Mouse (Mus musculus): ENCODE results near the gene AW011738. TPM values are rescaled to one million over a fixed set of nuclear protein-coding genes. Genes with fewer than 3 reads are reported as not detected.

Gene AW011738
- total RNA-seq (2021): 1 to 10 TPM; 4.0 to 5.0 TPM
- long read RNA-seq, experiment 1, partial matches to known transcripts: 0 of 1 reads
- long read RNA-seq, experiment 1, other reads (novel, unspliced or antisense): 0 of 1 reads
- long read RNA-seq, experiment 2, partial matches to known transcripts: 0 of 2 reads
- long read RNA-seq, experiment 2, other reads (novel, unspliced or antisense): 0 of 2 reads

DNA sequence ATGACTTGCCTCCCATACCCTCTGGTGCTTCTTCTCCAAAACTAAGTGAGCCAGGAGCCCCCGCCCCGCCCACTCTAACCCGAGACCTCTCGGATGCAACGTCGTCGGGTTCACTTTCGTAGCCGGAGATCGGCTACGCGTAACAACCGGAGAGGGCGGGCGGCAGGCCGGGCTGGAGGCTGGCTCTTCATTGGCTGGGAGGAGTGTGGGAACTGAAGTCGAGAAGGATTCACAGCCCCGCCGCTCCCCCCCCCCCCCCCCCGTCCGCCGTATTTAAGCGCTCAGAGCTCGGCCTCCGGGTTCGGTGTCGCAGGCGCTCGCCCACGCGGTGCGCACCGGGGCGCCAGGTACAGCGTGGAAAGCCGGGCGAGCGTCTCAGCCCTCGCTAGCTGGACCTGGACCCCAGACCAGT, at the start of gene AW011738:
Gene AW011738, plus strand, starts transcription at position 304 of the 412 bp plus-strand sequence.
- peak in 1 of 2 experiments; percentile 66 for DNase-seq (ENCODE audit: low spot score in 2 of 2)
- intact Hi-C loops (cut with DNase I): no loop called here

DNA sequence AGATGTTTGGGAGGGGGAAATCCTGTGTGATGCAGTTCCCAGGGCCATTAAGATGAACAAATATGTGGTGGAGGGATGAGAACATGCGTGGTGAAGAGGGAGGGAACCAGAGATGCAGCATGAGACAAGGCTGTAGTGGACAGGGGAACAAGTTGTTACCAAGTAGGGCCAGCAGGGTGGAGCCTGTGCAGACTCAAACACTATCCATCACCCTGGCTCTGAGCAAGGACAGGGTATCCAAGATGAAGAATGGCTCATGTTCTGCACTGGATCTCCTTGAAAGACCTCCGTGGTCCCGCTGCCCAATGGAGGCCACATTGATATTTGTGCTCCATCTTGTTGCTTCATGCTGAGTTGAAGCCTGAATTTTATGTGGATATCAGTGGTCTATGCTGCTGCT, 48.3 kb upstream of the AW011738 start:
- intact Hi-C loops (cut with DNase I): loop anchor here (2.0 kb wide), 1 partner anchor 20 kb away; no protein-coding TSS in a partner anchor
- DNase-seq (ENCODE audit: low spot score in 2 of 2): no peak

DNA sequence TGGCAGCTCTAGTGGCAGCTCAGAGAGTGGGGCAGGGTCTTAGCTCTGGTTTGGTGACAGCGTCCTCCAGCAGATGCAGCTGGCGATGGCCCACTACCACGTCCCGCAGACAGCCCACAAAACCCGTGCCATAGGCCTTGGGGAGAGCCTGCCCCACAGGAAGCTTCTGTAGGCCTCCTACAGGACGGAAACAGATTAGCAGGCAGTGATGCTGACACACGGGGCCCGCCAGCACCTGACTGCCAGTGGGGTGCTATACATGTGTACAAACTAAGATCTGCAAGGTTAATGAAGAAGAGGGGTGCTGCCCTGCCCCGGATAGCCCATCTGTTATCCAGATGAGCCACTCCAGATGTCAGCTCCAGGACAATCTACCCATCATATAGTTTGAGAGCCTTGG, 36.6 kb upstream of the AW011738 start:
- intact Hi-C loops (cut with DNase I): loop anchor here (5.0 kb wide), 1 partner anchor 34 kb away; the partner anchor contains the start of gene Rnf223
- DNase-seq (ENCODE audit: low spot score in 2 of 2): no peak

DNA sequence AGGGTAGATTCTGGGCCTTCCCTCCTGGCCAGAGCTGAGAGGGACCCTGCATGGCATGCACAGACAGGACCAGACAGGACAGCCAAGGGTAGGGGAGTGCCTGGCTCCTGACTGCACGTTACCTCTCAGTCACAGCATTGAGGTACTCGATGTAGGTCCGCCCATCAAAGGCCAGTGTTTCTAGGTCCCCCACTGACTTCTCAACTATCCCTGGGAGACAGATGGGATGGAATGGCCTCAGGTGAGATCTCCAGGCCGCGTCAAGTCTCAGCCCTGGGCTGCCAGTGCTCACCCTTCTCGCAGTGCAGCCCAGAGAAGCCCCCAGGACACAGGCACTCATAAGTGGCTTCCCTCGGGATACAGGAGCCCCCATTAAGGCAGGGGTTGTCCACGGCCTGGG, 34.5 kb upstream of the AW011738 start:
- no peak for DNase-seq (ENCODE audit: low spot score in 2 of 2)
- intact Hi-C loops (cut with DNase I): loop anchor here (5.0 kb wide), 1 partner anchor 36 kb away; the partner anchor contains the start of gene Rnf223

DNA sequence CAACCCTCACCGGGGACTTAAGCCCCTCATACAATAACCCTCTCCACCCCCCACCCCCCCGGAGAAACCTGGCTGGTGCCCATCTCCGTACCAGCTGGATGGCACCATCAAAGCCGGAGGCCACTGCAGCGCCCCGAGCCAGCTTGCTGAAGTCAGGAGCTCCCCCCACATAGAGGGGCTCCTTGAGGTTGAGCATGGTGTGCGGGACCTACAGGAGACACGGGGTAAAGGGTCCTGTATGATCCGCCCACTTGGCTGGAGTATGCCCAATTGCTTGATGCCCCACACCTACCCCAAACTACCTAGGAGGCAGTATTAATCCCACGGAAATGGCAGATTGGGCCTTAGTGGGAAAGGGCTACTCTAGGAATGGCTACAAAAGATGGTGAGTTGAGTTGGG, 34.0 kb upstream of the AW011738 start:
- intact Hi-C loops (cut with DNase I): loop anchor here (5.0 kb wide), 1 partner anchor 37 kb away; the partner anchor contains the start of gene Rnf223

DNA sequence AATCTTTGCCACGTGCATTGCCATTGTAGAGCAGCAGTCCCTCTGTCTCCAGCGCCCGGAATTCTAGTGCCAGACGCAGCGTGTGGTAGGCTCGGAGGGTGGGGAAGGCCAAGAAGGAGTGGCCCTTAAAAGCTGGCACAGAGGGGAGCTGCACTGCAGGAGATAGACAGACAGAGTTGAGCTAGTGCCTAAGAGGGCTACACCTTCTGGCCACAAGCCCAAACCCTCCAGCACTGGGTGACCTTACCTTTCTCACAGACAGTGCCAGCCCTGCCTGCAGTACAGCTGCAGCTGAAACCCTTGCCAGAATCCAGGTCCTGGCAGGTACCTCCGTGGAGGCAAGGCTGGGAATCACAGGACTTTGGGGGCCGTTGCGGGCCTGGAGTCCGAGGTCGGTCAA, 31.3 kb upstream of the AW011738 start:
- DNase-seq (ENCODE audit: low spot score in 2 of 2): no peak
- intact Hi-C loops (cut with DNase I): no loop called here

More for the DNA sequence above, 34.0 kb upstream of the AW011738 start:
- DNase-seq (ENCODE audit: low spot score in 2 of 2): no peak

- intact Hi-C loops (cut with DNase I): no loop called here
- no peak for DNase-seq (ENCODE audit: low spot score in 2 of 2)
Measured at GRCm38 (mm10) chr4:156177630-156178029, 25.5 kb upstream of the AW011738 start.

GRCm38 (mm10) chr4:156183747-156184146, 19.4 kb upstream of the AW011738 start:
- no peak for DNase-seq (ENCODE audit: low spot score in 2 of 2)
- intact Hi-C loops (cut with DNase I): no loop called here

- intact Hi-C loops (cut with DNase I): no loop called here
- DNase-seq (ENCODE audit: low spot score in 2 of 2): no peak
Measured at GRCm38 (mm10) chr4:156184291-156184954, 18.7 kb upstream of the AW011738 start.

DNA sequence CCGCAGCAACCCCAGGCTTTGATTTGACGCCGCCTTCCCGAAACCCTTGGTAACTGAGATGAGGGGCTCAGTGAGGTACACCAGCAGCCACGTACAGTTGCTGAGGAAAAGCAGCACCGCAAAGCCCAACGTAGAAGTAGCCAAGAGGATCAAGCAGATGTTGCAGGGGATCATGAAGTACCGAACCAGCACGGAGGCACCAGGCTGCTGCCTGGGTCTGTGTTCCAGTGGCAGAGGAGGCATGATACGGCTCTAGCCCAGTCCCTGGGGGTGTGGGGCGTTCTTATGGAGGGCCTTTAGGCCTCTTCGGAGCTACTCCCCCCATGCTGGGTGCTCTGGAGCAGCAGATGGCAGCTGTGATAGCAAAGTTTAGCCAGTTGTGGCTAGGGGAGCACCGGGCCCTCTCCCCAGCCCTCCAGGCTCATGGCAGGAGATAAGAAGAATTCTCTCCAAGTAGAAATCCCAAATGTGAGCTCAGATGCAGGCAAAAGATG, 17.6 kb upstream of the AW011738 start:
- intact Hi-C loops (cut with DNase I): no loop called here
- peak in 1 of 2 experiments; percentile 24 for DNase-seq (ENCODE audit: low spot score in 2 of 2)

DNA sequence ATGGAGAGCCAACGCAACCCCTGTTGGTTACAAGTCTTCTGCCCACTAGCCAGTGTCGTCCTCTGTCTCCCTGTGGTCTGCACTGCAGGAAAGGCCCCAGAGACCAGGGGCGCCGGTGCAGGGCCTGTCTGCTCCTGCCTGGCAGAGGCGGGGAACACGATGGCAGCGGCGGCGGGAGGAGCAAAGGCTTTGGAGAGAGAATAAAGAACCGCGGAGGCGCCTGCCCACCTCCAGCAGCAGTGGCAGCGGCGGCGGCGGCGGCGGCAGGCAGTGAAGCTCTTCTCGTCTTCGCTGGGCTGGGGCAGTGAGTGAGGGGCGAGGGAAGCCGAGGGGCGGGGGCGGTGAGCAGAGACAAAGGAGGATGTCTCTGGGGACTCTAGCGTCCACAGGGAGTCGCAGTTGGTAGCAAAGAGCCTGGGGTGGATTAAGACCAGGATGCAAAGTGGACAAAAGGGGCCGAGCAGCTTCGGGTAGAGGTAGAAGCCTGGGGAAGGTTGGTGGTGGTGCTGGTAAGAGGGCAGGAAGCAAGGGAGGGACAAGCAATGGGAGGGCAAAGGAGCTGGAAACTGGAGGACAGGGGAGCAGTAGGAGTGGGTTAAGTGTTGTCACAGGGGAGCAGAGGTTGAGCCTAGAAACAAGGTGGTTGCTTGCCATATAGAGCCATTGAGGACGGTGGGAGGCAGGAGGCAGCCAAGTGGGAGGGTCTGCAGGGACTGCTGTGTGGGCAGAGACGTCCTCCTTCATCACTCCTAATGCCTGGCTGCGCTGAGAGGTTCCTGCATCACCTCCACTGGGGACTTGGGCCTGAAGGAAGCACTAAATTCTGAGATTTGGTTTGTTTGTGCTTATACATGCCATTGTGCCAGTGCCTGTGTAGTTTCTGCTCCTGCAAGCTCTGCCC, 16.9 kb upstream of the AW011738 start:
- intact Hi-C loops (cut with DNase I): no loop called here
- DNase-seq (ENCODE audit: low spot score in 2 of 2): peak in 1 of 2 experiments; percentile 69

DNA sequence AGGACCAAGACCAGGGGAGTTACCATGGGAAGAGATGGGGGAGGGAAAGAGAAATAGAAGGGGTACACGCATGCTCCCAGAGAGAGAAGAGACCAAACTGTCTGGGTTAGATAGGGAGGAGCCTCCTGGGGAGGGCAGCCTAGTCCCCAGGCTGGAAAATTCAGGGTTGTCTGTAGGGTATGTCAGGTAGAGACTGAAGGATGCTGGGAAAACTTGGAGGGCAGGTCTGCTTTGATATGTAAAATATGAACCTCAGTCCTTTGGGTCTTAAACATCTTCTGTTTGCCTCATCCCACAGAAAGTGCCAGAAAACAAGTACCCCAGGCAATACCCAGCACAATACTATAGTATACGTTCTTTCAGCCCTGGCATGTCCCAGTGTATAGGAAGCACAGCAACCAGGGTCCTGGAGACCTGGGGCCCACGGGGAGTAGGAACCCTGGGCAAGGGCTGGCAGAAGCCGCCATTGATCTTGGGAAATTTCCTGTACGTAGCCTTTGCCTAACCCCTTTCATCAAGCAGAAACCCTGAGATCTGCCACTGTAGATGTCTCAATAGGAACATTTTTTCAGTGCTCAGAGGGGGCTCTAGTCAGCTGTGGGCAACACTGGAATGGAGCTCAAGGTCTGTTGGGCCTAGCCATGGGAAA, 14.8 kb upstream of the AW011738 start:
- DNase-seq (ENCODE audit: low spot score in 2 of 2): no peak
- intact Hi-C loops (cut with DNase I): no loop called here

DNA sequence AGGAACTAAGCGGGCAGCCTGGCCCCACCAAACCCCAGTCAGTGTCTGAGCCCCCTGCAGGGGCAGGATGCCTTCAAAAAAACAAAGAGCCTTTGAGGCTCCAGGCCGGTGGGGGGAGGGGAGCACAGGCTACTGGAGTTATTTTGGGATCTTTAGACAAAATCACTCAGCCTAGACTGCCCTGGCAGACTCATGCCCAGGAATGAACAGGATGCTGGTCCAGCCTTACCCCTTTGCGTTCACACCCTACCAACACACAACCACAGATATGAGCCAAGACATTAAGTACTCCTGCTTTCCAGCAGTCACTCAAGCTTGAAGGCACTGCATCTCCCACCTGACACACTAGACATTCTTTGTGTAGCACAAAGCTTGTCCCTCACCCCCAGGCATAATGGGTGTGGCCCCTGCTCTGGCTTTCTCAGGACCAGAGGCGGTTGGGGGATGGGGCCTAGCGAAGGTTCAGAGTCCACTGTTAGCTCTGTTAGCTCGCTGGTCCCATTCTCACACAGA, 14.2 kb upstream of the AW011738 start:
- peak in 1 of 2 experiments; percentile 34 for DNase-seq (ENCODE audit: low spot score in 2 of 2)

GRCm38 (mm10) chr4:156192421-156193199, 10.5 kb upstream of the AW011738 start:
- peak in 1 of 2 experiments; percentile 28 for DNase-seq (ENCODE audit: low spot score in 2 of 2)
- intact Hi-C loops (cut with DNase I): no loop called here

More for the DNA sequence above, 14.2 kb upstream of the AW011738 start:
- intact Hi-C loops (cut with DNase I): no loop called here

DNA sequence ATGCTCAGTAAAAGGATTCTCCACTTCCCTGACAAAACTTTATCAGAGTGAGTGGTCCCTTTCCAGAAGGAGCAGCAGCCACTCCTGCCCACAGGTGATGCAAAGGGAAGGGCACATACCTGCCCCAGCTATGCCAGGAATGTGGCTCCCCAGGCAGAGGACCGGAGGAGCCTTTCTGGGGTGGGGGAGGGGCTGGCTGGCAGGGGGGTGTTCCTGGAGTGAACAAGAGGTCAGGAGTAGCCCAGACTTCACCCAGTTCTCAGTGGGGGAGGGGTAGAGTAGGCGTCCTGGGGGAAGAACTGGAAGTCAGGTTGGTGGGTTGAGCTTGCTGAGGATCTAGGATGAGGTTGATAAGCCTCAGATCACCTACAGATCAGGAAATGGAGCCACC, 9.9 kb upstream of the AW011738 start:
- no peak for DNase-seq (ENCODE audit: low spot score in 2 of 2)
- intact Hi-C loops (cut with DNase I): no loop called here

- intact Hi-C loops (cut with DNase I): no loop called here
- DNase-seq (ENCODE audit: low spot score in 2 of 2): no peak
Measured at GRCm38 (mm10) chr4:156193906-156194305, 9.2 kb upstream of the AW011738 start.

DNA sequence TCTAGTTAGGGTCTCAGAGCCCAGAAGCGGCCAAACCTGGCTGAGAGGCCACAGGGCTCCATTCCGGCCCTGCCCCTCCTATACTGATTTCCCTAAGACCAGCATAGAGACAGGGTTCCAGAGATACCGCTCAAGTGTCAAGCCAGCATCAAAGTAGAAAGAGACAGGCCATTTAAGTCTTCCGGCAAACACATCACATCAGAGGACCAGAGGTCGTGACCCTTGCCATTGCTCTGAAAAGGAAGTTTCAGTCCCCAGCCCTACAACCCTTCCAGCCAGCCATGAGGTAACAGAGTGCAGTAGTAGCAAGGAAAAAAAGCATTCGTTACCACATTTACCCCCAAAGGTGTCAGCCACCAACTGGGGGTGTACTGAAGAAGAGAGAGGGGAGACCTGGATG, 8.8 kb upstream of the AW011738 start:
- intact Hi-C loops (cut with DNase I): no loop called here
- DNase-seq (ENCODE audit: low spot score in 2 of 2): no peak
